Mouse (Mus musculus): ENCODE data around the gene Aurkaip1. TPM values are rescaled to one million over a fixed set of nuclear protein-coding genes. Genes with fewer than 3 reads are reported as not detected.
A peak's percentile ranks its signal among the peaks of the same experiment; 100 is the strongest.
"Not testable (repeated sequence)": the region's sequence is repeated elsewhere in the genome, so short reads cannot be mapped to it uniquely, and the experiment has no call there.

Gene Aurkaip1
- 10 to 100 TPM; 59.7 to 62.7 TPM for total RNA-seq (2021)

GRCm38 (mm10) chr4:155831205-155831766 lies at the start of gene Aurkaip1:
Gene Aurkaip1, plus strand, starts transcription at chr4:155831272.
- intact Hi-C loops (cut with DNase I): no loop called here
- peak; percentile 98 for DNase-seq

- no peak for DNase-seq
- intact Hi-C loops (cut with DNase I): no loop called here
These were observed 47.5 kb upstream of the Aurkaip1 start for GRCm38 (mm10) chr4:155783486-155784080.

DNA sequence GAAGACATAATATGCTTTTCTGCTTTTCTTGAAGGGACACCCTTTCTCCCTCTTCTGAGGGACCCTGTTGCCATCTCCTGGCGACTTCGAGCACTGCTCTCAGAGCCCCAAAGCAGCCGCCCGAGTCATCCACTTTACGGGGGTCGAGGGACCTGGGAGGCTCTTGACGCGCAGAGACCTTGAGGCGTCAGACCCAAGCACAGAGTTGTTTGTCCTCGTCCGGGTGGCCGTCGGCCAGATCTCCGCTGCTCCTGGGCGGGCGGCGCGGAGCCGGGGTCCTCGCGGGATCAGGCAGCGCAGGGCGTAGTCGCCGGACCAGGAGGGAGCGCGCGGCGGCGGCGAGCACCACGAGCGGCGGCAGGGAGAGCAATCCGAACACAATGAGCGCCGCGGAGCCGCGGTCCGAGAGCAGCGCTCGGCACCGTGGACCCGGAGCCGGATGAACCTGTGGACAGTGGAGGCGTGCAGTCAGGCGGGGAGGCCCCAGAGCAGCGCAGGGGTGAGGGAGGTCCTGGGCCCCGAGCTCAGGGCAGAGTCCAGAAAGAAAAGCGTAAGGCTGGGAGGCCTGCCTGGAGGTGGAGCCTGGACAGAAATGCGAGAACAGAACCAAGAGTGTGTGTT lies 46.9 kb upstream of the Aurkaip1 start:
- intact Hi-C loops (cut with DNase I): no loop called here
- DNase-seq: peak; percentile 87

- intact Hi-C loops (cut with DNase I): no loop called here
- no peak for DNase-seq
These were observed 45.8 kb upstream of the Aurkaip1 start for GRCm38 (mm10) chr4:155785246-155785645.

- DNase-seq: no peak
- intact Hi-C loops (cut with DNase I): no loop called here
These were observed 45.3 kb upstream of the Aurkaip1 start, which contains the start of gene Tmem88b for GRCm38 (mm10) chr4:155785819-155786218. Gene Tmem88b, minus strand, starts transcription at chr4:155785874.

DNA sequence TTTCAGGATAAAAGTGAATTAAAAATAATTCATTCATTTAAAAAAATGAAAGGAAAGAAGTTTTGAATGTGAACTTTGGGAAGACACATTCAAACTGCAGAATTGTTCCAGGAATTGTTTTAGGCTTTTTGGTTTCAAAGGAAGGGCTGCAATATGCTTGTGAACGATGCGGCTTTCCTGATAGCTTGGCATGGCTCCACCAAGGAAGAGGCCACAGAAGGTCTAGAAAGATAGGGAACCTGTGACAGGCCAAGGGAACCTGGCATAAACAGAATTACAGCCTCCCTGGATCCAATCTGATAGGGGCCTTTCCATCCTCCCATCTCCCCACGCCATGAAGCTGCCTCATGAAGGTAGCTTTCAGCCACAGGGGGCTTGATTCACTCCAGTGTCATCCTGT lies 42.8 kb upstream of the Aurkaip1 start:
- no peak for DNase-seq
- intact Hi-C loops (cut with DNase I): no loop called here

GRCm38 (mm10) chr4:155788833-155789232 lies 42.2 kb upstream of the Aurkaip1 start:
- DNase-seq; intact Hi-C loops (cut with DNase I): not testable (repeated sequence)

DNA sequence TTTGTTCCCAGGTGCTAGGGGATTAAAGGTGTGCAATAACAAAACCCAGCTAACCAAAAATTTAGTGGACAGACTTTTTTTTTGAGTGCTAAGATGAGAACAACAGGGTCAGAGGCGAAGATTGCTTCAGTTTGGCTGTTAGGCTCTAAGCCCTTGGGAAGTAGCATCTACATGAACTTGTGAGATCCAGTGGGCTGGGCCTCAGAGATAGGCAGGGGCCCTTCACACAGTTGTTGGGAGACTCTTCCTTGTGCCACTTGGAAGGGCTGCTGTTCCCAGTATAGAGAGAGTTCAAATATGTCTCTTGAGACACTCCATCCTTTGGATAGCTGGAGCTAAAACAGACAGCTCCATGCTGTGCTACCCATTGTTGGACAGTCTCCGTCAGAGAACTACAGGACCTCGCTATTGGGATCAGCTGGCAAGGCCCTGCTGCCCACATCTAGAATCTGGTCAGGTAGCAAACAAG lies 41.0 kb upstream of the Aurkaip1 start, which contains the start of gene Ankrd65:
TSS of gene Ankrd65 (plus strand) at position 419 of the 469 bp plus-strand sequence.
- intact Hi-C loops (cut with DNase I): no loop called here
- no peak for DNase-seq

GRCm38 (mm10) chr4:155790650-155791161 lies 40.4 kb upstream of the Aurkaip1 start:
- intact Hi-C loops (cut with DNase I): no loop called here
- no peak for DNase-seq

DNA sequence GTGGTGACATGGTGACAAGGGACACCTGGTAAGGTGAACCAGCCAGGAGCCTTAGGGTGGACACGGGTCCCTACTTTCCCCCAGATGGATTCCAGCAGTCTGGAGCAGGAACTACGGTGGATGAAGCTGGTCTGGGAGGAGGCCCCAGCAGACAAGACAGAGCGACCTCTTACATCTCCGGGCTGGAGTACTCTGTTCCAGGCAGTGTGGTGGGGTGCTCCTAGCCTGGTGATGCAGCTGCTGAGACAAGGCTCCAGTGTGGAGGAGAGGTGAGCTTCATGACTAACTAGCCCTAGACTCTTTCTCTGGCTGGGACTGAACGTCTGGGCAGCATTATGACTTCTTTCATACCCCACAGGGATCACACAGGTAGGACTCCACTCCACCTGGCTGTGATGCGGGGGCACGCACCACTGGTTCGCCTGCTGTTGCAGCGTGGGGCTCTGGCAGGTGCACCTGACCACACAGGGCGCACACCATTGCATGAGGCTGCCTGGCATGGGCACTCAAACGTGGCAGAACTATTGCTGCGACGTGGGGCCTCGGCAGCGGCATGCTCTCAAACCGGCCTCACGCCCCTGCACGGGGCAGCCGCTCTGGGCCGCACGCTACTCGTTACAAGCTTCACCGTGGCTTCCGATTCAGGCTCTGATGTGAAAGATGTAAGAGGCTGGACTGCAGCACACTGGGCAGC lies 39.7 kb upstream of the Aurkaip1 start:
- intact Hi-C loops (cut with DNase I): no loop called here
- DNase-seq: no peak

- intact Hi-C loops (cut with DNase I): no loop called here
- no peak for DNase-seq
These were observed 37.3 kb upstream of the Aurkaip1 start for GRCm38 (mm10) chr4:155793730-155794129.

DNA sequence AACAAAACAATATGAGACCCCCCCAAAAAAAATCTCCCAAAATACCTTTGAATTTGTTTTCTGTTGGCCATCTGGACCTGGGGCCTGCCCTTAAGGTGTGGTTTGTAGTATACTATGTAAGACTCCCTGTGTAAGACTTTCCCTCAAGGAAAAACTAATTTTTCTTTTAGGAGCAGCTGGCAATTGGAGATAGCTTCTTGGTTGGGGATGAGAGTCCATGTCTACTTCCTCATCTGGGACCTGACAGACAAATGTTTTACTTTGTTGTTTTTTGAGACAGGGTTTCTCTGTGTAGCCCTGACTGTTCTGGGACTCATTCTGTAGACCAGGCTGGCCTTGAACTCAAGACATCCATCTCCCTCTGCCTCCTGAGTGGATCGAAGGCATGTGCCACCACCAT lies 29.0 kb upstream of the Aurkaip1 start:
- intact Hi-C loops (cut with DNase I): no loop called here

GRCm38 (mm10) chr4:155802741-155803339 lies 28.2 kb upstream of the Aurkaip1 start, which contains the start of gene Mrpl20:
Gene Mrpl20, plus strand, starts transcription at chr4:155802878.
- no peak for DNase-seq
- intact Hi-C loops (cut with DNase I): no loop called here

More for the DNA sequence above, 29.0 kb upstream of the Aurkaip1 start:
- DNase-seq: no peak

DNA sequence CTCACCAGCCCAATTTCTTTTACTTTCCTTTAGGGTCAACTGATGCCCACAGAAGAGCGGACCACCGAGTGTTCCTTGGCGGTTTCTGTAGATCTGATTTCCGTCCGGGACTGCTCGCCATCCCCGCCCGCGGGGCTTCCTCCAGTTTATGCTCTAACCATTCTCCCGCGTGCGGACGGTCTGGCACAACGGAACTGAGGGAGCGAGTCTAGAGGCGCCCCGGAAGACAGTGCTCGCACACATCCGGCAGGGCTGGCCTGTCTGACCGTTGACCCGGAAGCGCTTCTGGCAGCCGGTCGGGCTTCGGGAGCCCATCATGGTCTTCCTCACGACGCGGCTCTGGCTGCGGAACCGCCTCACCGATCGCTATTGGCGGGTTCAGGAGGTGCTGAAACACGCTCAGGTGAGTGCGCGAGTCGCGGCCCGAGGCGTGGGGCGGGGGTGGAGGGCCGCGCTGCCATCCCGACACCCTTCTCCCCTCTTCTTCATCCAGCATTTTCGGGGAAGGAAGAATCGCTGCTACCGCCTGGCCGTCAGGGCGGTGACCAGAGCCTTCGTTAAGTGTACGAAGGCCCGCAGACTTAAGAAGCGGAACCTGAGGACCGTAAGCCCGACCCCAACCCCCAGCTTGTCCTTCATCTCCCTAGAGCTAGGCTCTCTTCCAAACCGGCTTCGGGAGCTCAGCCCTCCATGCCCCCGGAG lies 27.6 kb upstream of the Aurkaip1 start:
- intact Hi-C loops (cut with DNase I): no loop called here
- peak; percentile 97 for DNase-seq

- intact Hi-C loops (cut with DNase I): no loop called here
- no peak for DNase-seq
These were observed 23.2 kb upstream of the Aurkaip1 start for GRCm38 (mm10) chr4:155807841-155808240.

DNA sequence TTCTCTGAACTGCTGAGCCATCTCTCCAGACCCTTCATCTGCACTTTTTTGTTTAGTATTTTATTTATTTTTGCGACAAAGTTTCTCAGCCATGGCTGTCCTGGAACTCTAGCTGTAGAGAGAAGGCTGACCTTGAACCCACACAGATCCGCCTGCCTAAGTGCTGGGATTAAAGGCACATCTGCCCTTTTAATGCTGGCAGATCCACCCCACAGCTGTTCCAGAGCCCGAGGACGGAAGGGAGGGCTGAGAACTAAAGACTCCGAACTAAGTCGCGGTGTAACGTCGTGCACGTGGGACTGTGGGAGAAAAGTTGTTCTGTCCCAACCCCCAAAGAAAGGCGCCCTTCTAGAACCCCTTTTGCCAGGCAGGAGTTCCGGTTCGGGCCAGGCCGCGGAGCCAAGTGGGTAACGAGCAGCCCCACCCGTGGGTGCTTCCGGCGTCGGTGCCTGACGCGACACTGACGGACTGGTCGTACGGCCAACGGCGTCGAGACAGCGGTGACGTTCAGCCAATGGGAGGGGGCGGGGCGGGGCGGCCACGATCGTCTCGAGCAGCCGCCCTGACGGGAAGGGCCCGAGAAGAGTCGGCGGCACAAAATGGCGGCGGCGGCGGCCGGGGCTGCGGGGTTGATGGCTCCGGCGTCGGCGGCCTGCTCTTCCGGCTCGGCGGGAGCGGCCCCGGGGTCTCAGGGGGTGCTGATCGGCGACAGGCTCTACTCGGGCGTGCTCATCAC lies 19.0 kb upstream of the Aurkaip1 start, which contains the start of gene Ccnl2:
TSS of gene Ccnl2 (plus strand) at position 561 of the 736 bp plus-strand sequence.
- DNase-seq: peak; percentile 96
- intact Hi-C loops (cut with DNase I): no loop called here

- DNase-seq: peak; percentile 40
These were observed 18.3 kb upstream of the Aurkaip1 start for GRCm38 (mm10) chr4:155812665-155813181.

GRCm38 (mm10) chr4:155817533-155817932 lies 13.5 kb upstream of the Aurkaip1 start:
- intact Hi-C loops (cut with DNase I): no loop called here

More at GRCm38 (mm10) chr4:155812665-155813181, 18.3 kb upstream of the Aurkaip1 start:
- intact Hi-C loops (cut with DNase I): no loop called here

GRCm38 (mm10) chr4:155821025-155821424 lies 10.0 kb upstream of the Aurkaip1 start:
- DNase-seq: no peak
- intact Hi-C loops (cut with DNase I): no loop called here

More at GRCm38 (mm10) chr4:155817533-155817932, 13.5 kb upstream of the Aurkaip1 start:
- no peak for DNase-seq

Data from left cerebral cortex, postnatal 4 days (tissue).